Mouse (Mus musculus): ENCODE measurements around the gene Axl. TPM values are rescaled to one million over a fixed set of nuclear protein-coding genes. Genes with fewer than 3 reads are reported as not detected.
A peak's percentile ranks its signal among the peaks of the same experiment; 100 is the strongest.

Axl gene
- total RNA-seq, 2 experiments from 2014 or later: 19.2 to 20.8 TPM

DNA sequence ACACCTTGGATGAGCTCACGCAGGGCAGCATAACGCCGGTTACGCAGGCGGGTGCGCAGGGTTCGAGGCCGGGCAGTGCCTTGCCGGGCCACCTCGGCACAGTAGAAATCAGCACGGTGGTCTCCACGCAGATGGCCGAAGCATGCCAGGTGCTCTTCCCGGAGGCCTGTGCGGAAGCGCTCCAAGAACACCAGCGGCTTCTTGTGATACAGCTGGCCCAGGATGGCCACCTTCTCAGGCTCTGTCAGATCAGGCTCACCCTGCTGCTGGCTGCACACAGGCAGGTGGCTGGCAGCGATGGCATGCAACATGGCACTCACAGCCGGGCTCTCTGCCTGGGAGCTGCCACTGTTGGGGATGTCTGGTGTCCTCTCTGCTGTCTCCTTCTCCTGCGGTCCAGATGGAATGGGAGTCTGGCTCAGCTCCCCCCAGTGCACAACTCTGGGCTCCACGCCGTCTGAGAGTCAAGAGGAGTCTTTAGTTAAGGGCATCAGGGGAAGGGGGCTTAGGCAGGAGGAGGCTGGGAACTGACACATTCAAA is 72.7 kb downstream of the Axl start:
- intact Hi-C loops (cut with DNase I): no loop called here
- DNase-seq: no peak

DNA sequence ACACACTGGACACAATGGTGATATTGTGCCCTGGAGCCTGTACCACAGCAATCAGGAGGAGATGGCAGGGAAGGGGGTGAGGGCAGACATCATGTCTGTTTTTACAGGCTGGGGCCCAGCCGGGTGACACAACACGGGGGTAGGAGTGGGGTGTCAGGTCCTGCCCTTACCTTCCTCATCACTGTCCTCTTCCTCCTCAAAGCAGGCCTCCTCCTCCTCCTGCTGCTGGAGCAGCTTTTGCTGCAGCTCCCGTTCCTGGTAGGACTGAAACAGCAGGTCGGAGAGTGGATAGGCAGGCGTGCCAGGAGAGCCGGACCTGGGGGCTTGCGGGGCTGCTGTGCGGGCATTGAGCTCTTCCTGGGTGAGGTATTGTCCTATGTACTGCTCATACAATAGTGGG is 73.9 kb downstream of the Axl start:
- DNase-seq: no peak
- intact Hi-C loops (cut with DNase I): no loop called here

DNA sequence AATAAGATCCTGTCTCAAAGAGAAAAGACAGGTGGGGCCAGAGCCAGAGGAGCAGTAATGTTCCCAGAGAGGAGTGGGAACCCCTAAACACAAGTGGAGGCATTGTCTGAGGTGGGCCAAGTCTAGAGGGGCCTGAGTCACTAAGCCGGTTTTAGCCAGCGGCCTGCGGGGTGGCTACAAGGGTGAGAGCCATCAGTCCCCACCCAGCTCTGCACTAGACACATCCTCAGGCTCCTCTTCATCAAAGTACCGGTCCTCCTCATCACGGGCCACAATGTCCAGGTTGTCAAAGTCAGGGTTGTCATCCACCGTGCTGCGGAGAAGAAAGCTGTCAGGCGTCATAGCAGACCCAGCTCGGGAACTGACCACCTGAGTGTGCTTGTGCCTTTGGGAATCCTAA is 75.7 kb downstream of the Axl start:
- DNase-seq: no peak
- intact Hi-C loops (cut with DNase I): no loop called here

DNA sequence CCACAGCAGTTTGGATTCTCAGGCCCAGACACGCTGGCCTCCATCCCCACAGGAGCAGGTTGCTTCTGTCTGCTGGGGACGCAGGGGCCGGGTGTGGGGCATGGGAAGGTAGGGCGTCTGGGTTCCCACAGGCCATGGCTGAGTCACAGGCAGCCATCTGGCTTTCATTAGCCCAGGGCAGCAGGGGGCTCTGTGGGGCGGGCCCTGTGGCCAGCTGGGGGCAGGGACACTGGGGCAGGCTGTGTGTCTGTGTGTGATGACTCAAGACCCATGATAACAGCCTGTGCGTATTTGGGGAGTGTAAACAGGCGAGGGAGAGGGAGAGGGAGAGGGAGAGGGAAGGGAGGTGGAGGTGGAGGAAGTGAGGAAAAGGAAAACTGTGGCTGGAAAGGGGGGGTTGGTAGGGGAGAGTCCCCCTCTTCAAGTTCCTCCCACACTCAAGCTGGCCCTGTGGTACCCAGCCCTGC is 76.7 kb downstream of the Axl start:
- intact Hi-C loops (cut with DNase I): no loop called here
- peak; percentile 76 for DNase-seq

DNA sequence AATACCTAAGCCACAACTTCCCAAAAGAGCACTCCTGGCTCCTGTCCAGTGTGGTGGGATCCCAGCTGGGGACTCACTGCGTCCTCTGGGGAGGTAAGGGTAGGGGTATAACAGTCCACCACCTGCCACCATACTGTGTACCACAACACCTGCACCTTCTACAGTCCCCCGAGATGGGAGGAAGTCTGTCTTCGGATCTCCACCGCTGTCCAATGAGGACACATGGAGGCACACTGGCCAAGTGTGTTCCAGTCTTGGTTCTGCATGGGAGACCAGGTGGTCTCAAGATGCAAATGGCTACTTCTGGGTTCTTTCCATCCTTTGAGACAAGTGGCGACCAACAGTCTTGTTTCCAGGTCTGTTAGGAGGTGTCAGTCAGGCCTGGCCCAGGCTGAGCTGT is 77.3 kb downstream of the Axl start:
- no peak for DNase-seq
- intact Hi-C loops (cut with DNase I): no loop called here

DNA sequence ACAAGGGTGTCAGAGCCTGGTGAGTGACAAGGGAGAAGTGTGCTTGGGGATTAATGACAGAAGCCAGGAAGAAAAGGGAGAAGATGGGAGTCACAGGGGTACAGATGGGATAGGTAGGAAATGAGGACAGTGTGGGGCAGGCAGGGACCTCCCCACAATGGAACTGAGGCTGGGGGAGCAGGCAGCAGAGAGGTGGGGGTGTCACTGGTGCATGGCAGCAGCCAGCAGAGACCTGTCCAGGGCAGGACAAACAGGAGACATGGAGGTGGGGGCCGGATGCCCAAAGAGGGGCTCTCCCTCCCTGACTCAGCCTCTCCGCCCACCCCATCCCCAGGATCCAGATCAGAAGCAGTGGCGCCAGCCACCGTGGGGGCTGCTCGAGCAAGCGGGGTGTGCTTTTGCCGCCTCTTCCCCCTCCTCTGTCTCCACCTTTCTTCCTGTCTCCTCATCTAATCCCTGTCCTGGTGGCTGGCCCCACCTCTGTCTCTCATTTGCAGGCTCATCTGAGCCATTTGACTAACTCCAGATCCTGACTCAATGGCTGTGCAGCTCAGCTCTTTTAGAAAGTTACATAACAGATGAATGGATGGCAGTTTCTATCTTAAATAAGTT is 77.9 kb downstream of the Axl start:
- DNase-seq: no peak
- intact Hi-C loops (cut with DNase I): no loop called here

DNA sequence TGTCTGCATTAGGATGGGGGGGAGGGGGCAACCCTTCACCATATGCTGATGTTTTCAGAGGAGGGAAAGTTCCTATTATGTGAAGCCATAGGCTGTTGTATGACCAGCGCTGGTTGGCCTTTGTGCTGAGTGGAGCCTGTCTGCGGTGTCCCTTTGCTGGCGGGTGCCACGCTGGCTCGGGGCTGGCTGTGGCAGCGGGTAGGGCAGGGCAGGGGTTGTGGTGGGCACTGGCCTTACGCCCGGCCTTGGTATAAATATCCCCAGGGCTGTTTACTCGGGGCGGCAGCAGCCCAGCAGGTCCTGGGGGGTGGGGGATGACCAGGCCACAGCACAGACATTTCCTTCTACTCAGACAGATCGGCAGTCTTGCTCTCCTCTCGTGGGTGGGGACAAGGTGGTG is 78.5 kb downstream of the Axl start:
- intact Hi-C loops (cut with DNase I): no loop called here

DNA sequence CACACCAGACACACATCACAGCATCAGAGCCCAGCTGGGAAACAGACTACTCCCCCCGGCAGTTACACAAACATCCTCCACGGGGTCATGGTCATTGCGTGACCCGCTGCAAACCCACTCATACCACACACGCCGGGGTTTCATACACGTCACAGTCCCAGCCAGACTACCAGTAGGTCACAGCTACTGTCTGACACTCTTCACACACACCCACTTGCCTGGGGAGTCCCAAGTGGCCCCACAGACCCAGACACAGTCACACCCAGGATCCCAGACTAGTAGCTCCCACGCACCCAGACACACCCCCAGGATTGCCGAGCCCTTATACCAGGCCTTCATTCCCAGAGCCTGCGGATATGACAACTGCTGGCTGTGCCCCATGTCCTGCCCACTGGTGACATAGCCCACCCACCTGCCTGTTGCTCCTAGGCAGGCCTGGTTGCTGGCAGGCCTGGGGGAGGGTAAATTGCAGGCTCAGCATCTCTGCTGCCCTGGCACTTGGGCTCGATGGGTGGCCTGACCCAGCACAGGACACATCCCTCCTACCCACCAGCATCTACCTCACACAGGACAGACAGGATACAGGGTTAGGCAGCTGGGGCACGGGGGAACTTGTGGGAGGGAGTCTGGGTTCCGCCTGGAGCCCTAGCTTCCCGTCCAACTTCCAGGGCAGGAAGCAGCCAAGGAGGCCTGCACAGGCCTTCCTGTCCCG is 80.8 kb downstream of the Axl start:
- DNase-seq: no peak
- intact Hi-C loops (cut with DNase I): no loop called here

More for the DNA sequence above, 78.5 kb downstream of the Axl start:
- peak; percentile 55 for DNase-seq

Small RNAs within 50 kb of the gene (microRNA-seq; reads per million reads assigned to microRNA genes)
- gene Gm24865: not detected

Other genes starting within 250 kb of the Axl start
- not detected for gene Ceacam2, start 248.8 kb downstream of the Axl start, total RNA-seq (2021)
- gene Erich4, start 172.8 kb downstream of the Axl start, total RNA-seq (2021): not detected
- gene Dmac2, start 169.3 kb downstream of the Axl start, total RNA-seq (2021): 10 to 100 TPM; 19.9 to 22.7 TPM
- gene B3gnt8, start 162.1 kb downstream of the Axl start, total RNA-seq (2021): 1 to 10 TPM in 1 of 2 experiments, under 1 TPM in 1; 0.64 to 1.0 TPM
- 10 to 100 TPM; 23.6 to 24.7 TPM for gene Bckdha, start 129.7 kb downstream of the Axl start, total RNA-seq (2021)
- 10 to 100 TPM; 15.1 to 18.4 TPM for gene Exosc5, start 129.5 kb downstream of the Axl start, total RNA-seq (2021)
- gene Tmem91, start 113.5 kb downstream of the Axl start, total RNA-seq (2021): 10 to 100 TPM; 14.6 to 19.9 TPM
- gene B9d2, start 107.9 kb downstream of the Axl start, total RNA-seq (2021): 10 to 100 TPM; 24.7 to 25.7 TPM
- gene Tgfb1, start 101.7 kb downstream of the Axl start, total RNA-seq (2021): 10 to 100 TPM in 1 of 2 experiments, 1 to 10 TPM in 1; 8.5 to 10.1 TPM
- gene Ccdc97, start 69.6 kb downstream of the Axl start, total RNA-seq (2021): 10 to 100 TPM; 47.8 to 48.6 TPM
- gene Hnrnpul1, start 33.9 kb downstream of the Axl start, total RNA-seq (2021): 100 to 1,000 TPM; 142 to 152 TPM
- 1 to 10 TPM; 2.4 to 3.5 TPM for gene Cyp2s1, start 28.2 kb upstream of the Axl start, total RNA-seq (2021)
- gene Cyp2b10, start 108.9 kb upstream of the Axl start, total RNA-seq (2021): not detected

All from left cerebral cortex, postnatal 4 days (tissue).